Mouse (Mus musculus): Measurements from ENCODE around the gene Cage1.

The Cage1 gene

GRCm38 (mm10) chr13:37966256-37967051 lies 70.4 kb downstream of the Cage1 start:
- no peak for DNase-seq (ENCODE audit: low read depth, low spot score)

GRCm38 (mm10) chr13:37965126-37965914 lies 71.5 kb downstream of the Cage1 start:
- no peak for DNase-seq (ENCODE audit: low read depth, low spot score)

- DNase-seq (ENCODE audit: low read depth, low spot score), result no peak
Observed at GRCm38 (mm10) chr13:37964128-37965087, 72.5 kb downstream of the Cage1 start.

- DNase-seq (ENCODE audit: low read depth, low spot score), result peak; percentile 76
Observed at GRCm38 (mm10) chr13:37963354-37964007, 73.4 kb downstream of the Cage1 start.

GRCm38 (mm10) chr13:37962541-37962940 lies 74.3 kb downstream of the Cage1 start:
- no peak for DNase-seq (ENCODE audit: low read depth, low spot score)

GRCm38 (mm10) chr13:37959936-37960335 lies 76.9 kb downstream of the Cage1 start:
- DNase-seq (ENCODE audit: low read depth, low spot score), result no peak

GRCm38 (mm10) chr13:37959239-37959907 lies 77.5 kb downstream of the Cage1 start:
- DNase-seq (ENCODE audit: low read depth, low spot score), result no peak

GRCm38 (mm10) chr13:37958498-37959238 lies 78.2 kb downstream of the Cage1 start:
- no peak for DNase-seq (ENCODE audit: low read depth, low spot score)
